Mouse (Mus musculus): Measurements from ENCODE around the gene Agrn.
A peak's percentile ranks its signal among the peaks of the same experiment; 100 is the strongest.

Gene Agrn

DNA sequence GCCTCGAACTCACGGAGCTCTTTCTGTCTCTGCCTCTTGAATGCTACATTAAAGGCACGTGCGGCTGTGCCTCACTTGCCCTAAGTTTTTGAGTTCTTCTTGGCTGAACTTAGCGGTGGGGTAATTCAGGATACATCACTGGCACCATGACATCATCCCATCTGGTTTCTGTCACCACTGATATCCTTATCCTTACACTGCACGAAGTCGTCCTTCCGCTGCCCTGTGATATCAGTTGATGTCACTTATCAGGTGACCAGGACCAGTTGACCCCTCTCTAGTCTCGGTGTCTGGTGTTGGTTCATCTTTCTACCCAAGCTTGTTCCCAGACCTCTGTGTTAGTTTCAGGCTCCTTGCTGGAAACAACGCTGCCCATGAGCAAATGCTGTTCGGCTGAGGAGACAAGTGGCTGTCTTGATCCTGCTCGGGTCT is 5.2 kb upstream of the Agrn start:
- DNase-seq (ENCODE audit: low spot score) = no peak

DNA sequence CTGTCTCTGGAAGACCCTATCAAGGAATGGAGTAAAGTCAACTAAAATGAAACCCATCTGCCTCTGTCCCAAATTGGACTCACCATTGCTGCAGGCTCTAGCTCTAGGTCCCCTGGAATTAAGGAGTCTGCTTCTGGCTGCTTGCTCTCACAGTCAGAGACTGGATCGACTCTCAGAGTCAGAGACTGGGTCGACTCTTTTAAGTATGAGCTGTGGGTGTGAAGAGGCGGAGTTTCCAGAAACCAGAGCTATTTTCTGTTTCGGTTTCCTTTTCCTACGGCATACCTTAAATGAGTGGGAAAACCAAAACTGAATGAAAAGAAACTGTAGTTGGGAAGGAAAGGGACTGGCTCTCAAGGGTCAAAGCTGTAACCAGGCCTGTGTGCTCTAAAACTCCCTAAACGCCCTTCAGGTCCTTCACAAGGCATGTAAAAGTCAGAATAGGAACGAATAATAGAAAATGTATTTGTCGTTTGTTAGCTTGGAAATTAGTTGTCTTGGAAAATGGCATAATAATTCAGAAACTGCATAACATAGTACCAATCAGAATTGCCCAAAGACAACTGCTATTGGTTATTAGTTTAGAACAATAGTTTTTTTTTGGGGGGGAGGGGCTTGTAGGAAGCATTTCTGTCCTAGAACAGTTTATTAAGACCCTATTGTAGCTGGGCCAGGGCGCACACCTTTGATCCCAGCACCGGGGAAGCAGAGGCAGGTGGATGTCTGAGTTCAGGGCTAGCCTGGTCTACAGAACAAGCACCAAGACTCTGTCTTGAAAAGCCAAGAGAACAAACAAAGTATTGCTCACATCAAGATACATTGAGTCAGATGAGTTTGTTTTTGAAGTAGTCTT is 3.6 kb upstream of the Agrn start, which contains the start of gene Isg15:
TSS of gene Isg15 (minus strand) at position 196 of the 853 bp plus-strand sequence.
- no peak for DNase-seq (ENCODE audit: low spot score)

DNA sequence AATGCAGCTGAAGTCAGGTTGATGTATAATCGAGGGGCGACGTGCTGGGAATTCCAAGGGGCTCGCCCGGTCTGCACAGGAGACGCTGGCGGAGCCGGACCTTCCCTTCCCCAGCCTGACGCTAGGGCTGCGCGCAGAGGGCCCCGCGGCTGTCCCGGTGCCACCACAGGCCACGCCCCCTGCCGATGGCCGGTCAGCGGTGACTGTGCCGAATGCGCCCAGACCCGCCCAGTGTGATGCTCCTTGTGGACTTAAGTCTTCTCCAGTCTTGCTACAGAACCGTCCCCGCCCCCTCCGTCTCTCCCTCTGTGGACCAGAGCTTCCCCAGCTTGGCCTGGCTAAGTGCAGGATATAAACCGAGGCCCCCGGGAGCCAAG is 529 bp upstream of the Agrn start:
- peak; percentile 94 for DNase-seq (ENCODE audit: low spot score)

- DNase-seq (ENCODE audit: low spot score) = peak; percentile 65
These were observed 1.1 kb downstream of the Agrn start for GRCm38 (mm10) chr4:156195927-156196870.

DNA sequence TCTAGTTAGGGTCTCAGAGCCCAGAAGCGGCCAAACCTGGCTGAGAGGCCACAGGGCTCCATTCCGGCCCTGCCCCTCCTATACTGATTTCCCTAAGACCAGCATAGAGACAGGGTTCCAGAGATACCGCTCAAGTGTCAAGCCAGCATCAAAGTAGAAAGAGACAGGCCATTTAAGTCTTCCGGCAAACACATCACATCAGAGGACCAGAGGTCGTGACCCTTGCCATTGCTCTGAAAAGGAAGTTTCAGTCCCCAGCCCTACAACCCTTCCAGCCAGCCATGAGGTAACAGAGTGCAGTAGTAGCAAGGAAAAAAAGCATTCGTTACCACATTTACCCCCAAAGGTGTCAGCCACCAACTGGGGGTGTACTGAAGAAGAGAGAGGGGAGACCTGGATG is 2.9 kb downstream of the Agrn start:
- no peak for DNase-seq (ENCODE audit: low spot score)

- DNase-seq (ENCODE audit: low spot score) = no peak
These were observed 3.4 kb downstream of the Agrn start for GRCm38 (mm10) chr4:156193906-156194305.

DNA sequence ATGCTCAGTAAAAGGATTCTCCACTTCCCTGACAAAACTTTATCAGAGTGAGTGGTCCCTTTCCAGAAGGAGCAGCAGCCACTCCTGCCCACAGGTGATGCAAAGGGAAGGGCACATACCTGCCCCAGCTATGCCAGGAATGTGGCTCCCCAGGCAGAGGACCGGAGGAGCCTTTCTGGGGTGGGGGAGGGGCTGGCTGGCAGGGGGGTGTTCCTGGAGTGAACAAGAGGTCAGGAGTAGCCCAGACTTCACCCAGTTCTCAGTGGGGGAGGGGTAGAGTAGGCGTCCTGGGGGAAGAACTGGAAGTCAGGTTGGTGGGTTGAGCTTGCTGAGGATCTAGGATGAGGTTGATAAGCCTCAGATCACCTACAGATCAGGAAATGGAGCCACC is 4.1 kb downstream of the Agrn start:
- DNase-seq (ENCODE audit: low spot score) = peak; percentile 60

GRCm38 (mm10) chr4:156192421-156193199 is 4.7 kb downstream of the Agrn start:
- peak; percentile 80 for DNase-seq (ENCODE audit: low spot score)

DNA sequence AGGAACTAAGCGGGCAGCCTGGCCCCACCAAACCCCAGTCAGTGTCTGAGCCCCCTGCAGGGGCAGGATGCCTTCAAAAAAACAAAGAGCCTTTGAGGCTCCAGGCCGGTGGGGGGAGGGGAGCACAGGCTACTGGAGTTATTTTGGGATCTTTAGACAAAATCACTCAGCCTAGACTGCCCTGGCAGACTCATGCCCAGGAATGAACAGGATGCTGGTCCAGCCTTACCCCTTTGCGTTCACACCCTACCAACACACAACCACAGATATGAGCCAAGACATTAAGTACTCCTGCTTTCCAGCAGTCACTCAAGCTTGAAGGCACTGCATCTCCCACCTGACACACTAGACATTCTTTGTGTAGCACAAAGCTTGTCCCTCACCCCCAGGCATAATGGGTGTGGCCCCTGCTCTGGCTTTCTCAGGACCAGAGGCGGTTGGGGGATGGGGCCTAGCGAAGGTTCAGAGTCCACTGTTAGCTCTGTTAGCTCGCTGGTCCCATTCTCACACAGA is 8.4 kb downstream of the Agrn start:
- DNase-seq (ENCODE audit: low spot score) = no peak

GRCm38 (mm10) chr4:156188162-156188810 is 9.0 kb downstream of the Agrn start:
- DNase-seq (ENCODE audit: low spot score) = no peak

DNA sequence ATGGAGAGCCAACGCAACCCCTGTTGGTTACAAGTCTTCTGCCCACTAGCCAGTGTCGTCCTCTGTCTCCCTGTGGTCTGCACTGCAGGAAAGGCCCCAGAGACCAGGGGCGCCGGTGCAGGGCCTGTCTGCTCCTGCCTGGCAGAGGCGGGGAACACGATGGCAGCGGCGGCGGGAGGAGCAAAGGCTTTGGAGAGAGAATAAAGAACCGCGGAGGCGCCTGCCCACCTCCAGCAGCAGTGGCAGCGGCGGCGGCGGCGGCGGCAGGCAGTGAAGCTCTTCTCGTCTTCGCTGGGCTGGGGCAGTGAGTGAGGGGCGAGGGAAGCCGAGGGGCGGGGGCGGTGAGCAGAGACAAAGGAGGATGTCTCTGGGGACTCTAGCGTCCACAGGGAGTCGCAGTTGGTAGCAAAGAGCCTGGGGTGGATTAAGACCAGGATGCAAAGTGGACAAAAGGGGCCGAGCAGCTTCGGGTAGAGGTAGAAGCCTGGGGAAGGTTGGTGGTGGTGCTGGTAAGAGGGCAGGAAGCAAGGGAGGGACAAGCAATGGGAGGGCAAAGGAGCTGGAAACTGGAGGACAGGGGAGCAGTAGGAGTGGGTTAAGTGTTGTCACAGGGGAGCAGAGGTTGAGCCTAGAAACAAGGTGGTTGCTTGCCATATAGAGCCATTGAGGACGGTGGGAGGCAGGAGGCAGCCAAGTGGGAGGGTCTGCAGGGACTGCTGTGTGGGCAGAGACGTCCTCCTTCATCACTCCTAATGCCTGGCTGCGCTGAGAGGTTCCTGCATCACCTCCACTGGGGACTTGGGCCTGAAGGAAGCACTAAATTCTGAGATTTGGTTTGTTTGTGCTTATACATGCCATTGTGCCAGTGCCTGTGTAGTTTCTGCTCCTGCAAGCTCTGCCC is 11.1 kb downstream of the Agrn start:
- DNase-seq (ENCODE audit: low spot score) = no peak

DNA sequence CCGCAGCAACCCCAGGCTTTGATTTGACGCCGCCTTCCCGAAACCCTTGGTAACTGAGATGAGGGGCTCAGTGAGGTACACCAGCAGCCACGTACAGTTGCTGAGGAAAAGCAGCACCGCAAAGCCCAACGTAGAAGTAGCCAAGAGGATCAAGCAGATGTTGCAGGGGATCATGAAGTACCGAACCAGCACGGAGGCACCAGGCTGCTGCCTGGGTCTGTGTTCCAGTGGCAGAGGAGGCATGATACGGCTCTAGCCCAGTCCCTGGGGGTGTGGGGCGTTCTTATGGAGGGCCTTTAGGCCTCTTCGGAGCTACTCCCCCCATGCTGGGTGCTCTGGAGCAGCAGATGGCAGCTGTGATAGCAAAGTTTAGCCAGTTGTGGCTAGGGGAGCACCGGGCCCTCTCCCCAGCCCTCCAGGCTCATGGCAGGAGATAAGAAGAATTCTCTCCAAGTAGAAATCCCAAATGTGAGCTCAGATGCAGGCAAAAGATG is 11.8 kb downstream of the Agrn start:
- no peak for DNase-seq (ENCODE audit: low spot score)

DNA sequence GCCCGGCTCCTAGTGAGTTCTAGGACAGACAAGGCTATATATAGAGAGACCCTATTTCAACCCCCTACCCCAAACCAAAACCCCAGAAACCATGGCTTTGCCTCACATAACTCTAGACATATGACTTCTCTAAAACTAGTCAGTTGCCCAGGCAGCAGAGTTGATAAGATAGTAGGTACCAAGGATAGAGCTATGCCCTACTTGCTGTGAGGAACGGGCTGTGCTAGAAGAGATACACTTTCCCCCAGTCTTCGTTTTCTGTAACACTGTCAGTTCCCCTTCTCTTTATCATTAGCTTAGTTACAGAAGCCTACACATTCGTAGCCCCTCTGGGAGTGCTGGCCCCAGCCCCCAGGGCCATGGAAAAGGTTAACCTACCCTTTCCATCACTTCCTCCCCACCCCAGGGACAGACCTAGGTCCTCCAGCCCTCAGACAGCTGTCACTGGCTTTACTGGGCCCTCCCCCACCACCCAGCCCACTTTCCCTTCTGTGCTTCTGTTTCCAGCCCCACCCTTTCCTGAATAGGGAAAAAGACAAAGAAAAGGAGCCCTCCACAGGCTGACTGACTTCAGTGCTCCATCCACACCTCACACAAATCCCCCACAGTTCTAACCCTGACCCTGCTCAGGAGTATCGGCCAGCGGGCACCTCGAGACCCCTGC is 12.9 kb downstream of the Agrn start:
- DNase-seq (ENCODE audit: low spot score) = no peak

DNA sequence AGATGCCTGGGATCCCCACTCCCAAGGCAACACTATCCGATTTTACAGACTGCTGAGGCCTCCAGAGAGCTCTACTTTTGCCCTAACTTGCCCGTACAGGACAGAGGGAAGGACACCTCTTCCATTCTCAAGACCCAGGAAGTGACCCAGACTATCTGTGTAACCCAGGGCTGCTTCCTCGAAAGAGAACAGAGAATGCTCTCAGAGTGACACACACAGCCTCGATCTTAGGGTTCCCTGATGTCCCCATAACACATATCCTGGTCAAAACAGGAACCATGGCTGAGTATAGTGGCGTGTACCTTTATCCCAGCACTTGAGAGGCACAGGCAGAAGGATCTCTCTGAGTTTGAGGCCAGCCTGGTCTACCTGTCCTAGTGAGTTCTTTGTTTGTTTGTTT is 13.5 kb downstream of the Agrn start:
- no peak for DNase-seq (ENCODE audit: low spot score)

DNA sequence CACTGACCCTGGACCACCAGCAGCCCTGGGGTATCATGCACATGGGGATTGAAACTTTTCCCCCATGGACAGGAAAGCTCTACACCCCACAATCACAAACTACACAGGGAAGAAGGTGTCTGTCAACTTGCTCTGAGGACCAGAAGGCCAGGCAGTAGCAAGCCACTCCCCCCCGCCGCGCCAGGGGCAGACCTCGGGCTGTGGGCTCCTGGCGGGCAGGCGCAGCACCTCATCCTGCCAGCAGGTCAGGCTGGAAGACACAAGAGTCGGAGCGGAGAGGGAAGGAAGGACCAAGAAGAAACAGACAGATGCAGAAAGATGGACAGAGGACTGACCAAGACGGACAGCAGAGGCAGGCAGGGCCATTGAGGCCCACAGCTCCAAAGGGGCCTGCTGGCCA is 19.7 kb downstream of the Agrn start:
- no peak for DNase-seq (ENCODE audit: low spot score)

DNA sequence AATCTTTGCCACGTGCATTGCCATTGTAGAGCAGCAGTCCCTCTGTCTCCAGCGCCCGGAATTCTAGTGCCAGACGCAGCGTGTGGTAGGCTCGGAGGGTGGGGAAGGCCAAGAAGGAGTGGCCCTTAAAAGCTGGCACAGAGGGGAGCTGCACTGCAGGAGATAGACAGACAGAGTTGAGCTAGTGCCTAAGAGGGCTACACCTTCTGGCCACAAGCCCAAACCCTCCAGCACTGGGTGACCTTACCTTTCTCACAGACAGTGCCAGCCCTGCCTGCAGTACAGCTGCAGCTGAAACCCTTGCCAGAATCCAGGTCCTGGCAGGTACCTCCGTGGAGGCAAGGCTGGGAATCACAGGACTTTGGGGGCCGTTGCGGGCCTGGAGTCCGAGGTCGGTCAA is 25.5 kb downstream of the Agrn start:
- no peak for DNase-seq (ENCODE audit: low spot score)

DNA sequence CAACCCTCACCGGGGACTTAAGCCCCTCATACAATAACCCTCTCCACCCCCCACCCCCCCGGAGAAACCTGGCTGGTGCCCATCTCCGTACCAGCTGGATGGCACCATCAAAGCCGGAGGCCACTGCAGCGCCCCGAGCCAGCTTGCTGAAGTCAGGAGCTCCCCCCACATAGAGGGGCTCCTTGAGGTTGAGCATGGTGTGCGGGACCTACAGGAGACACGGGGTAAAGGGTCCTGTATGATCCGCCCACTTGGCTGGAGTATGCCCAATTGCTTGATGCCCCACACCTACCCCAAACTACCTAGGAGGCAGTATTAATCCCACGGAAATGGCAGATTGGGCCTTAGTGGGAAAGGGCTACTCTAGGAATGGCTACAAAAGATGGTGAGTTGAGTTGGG is 28.2 kb downstream of the Agrn start:
- no peak for DNase-seq (ENCODE audit: low spot score)

- no peak for DNase-seq (ENCODE audit: low spot score)
These were observed 28.7 kb downstream of the Agrn start for GRCm38 (mm10) chr4:156168611-156169010.

DNA sequence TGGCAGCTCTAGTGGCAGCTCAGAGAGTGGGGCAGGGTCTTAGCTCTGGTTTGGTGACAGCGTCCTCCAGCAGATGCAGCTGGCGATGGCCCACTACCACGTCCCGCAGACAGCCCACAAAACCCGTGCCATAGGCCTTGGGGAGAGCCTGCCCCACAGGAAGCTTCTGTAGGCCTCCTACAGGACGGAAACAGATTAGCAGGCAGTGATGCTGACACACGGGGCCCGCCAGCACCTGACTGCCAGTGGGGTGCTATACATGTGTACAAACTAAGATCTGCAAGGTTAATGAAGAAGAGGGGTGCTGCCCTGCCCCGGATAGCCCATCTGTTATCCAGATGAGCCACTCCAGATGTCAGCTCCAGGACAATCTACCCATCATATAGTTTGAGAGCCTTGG is 30.8 kb downstream of the Agrn start:
- DNase-seq (ENCODE audit: low spot score) = no peak

DNA sequence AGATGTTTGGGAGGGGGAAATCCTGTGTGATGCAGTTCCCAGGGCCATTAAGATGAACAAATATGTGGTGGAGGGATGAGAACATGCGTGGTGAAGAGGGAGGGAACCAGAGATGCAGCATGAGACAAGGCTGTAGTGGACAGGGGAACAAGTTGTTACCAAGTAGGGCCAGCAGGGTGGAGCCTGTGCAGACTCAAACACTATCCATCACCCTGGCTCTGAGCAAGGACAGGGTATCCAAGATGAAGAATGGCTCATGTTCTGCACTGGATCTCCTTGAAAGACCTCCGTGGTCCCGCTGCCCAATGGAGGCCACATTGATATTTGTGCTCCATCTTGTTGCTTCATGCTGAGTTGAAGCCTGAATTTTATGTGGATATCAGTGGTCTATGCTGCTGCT is 42.5 kb downstream of the Agrn start:
- no peak for DNase-seq (ENCODE audit: low spot score)

Measured in urinary bladder, postnatal 14 days (tissue).